Mouse (Mus musculus): Measurements from ENCODE around the gene Nectin3. TPM values are rescaled to one million over a fixed set of nuclear protein-coding genes. Genes with fewer than 3 reads are reported as not detected.

Nectin3 gene
- polyA plus RNA-seq, 1 experiment from 2014 or later: 59.0 TPM

GRCm38 (mm10) chr16:46451421-46451820 is 46.9 kb downstream of the Nectin3 start:
- no peaks in the 10 kb centered on the region for H3K27me3 ChIP-seq (ENCODE audit: control insufficient read depth, insufficient read depth, low read length)
- H3K4me2 ChIP-seq: no peak overlapping the region
- WGBS: 92% methylated on average over 3 of the region's 3 CpGs
- no peaks in the 10 kb centered on the region for H3K4me1 ChIP-seq (ENCODE audit: control insufficient read depth, insufficient read depth, low read length)
- H3K9me3 ChIP-seq (ENCODE audit: control insufficient read depth, low read length): no peaks in the 10 kb centered on the region
- no peak overlapping the region for H3K9ac ChIP-seq (ENCODE audit: low read length)
- DNase-seq (ENCODE audit: low spot score, missing footprints): no peak
- no peak for ATAC-seq (ENCODE audit: low FRiP score)
- no peak overlapping the region for H3K27ac ChIP-seq (ENCODE audit: low read depth, low read length)
- H3K4me3 ChIP-seq (ENCODE audit: low read depth, low read length): no peak overlapping the region
- peaks cover 8% of the 10 kb centered on the region; the same call in 1 of the 2 replicates for H3K36me3 ChIP-seq (ENCODE audit: control insufficient read depth, insufficient read depth, low read length)

GRCm38 (mm10) chr16:46449013-46449412 is 49.3 kb downstream of the Nectin3 start:
- Histone ChIP-seq H3K27me3 (ENCODE audit: control insufficient read depth, insufficient read depth, low read length) (no peaks in the 10 kb centered on the region), H3K9ac (ENCODE audit: low read length) (no peak overlapping the region), H3K4me2 (no peak overlapping the region), H3K9me3 (ENCODE audit: control insufficient read depth, low read length) (no peaks in the 10 kb centered on the region), H3K27ac (ENCODE audit: low read depth, low read length) (no peak overlapping the region), H3K4me3 (ENCODE audit: low read depth, low read length) (no peak overlapping the region), H3K4me1 (ENCODE audit: control insufficient read depth, insufficient read depth, low read length) (no peaks in the 10 kb centered on the region), H3K36me3 (ENCODE audit: control insufficient read depth, insufficient read depth, low read length) (peaks cover 3% of the 10 kb centered on the region; the same call in 1 of the 2 replicates)
- ATAC-seq (ENCODE audit: low FRiP score): no peak
- 91% methylated on average over 6 of the region's 6 CpGs for WGBS
- DNase-seq (ENCODE audit: low spot score, missing footprints): no peak

GRCm38 (mm10) chr16:46431317-46431716 is 67.0 kb downstream of the Nectin3 start:
- Histone ChIP-seq H3K27ac (ENCODE audit: low read depth, low read length) (no peak overlapping the region), H3K9ac (ENCODE audit: low read length) (no peak overlapping the region), H3K4me2 (no peak overlapping the region), H3K4me1 (ENCODE audit: control insufficient read depth, insufficient read depth, low read length) (no peaks in the 10 kb centered on the region), H3K27me3 (ENCODE audit: control insufficient read depth, insufficient read depth, low read length) (no peaks in the 10 kb centered on the region), H3K9me3 (ENCODE audit: control insufficient read depth, low read length) (no peaks in the 10 kb centered on the region), H3K36me3 (ENCODE audit: control insufficient read depth, insufficient read depth, low read length) (no peaks in the 10 kb centered on the region), H3K4me3 (ENCODE audit: low read depth, low read length) (no peak overlapping the region)
- DNase-seq (ENCODE audit: low spot score, missing footprints): no peak
- peak; percentile 40 for ATAC-seq (ENCODE audit: low FRiP score)
- WGBS: 55% methylated on average over 5 of the region's 5 CpGs

GRCm38 (mm10) chr16:46416177-46416576 is 82.1 kb downstream of the Nectin3 start:
- peaks cover 2% of the 10 kb centered on the region; the same call in 1 of the 2 replicates for H3K36me3 ChIP-seq (ENCODE audit: control insufficient read depth, insufficient read depth, low read length)
- no peak overlapping the region for H3K4me3 ChIP-seq (ENCODE audit: low read depth, low read length)
- no peak for DNase-seq (ENCODE audit: low spot score, missing footprints)
- no peak for ATAC-seq (ENCODE audit: low FRiP score)
- no peak overlapping the region for H3K27ac ChIP-seq (ENCODE audit: low read depth, low read length)
- H3K4me2 ChIP-seq: no peak overlapping the region
- H3K4me1 ChIP-seq (ENCODE audit: control insufficient read depth, insufficient read depth, low read length): no peaks in the 10 kb centered on the region
- no peaks in the 10 kb centered on the region for H3K27me3 ChIP-seq (ENCODE audit: control insufficient read depth, insufficient read depth, low read length)
- no peaks in the 10 kb centered on the region for H3K9me3 ChIP-seq (ENCODE audit: control insufficient read depth, low read length)
- 88% methylated on average over 3 of the region's 3 CpGs for WGBS
- no peak overlapping the region for H3K9ac ChIP-seq (ENCODE audit: low read length)

- no peak overlapping the region for H3K4me2 ChIP-seq
- H3K4me1 ChIP-seq (ENCODE audit: control insufficient read depth, insufficient read depth, low read length): no peaks in the 10 kb centered on the region
- H3K27ac ChIP-seq (ENCODE audit: low read depth, low read length): no peak overlapping the region
- H3K36me3 ChIP-seq (ENCODE audit: control insufficient read depth, insufficient read depth, low read length): no peaks in the 10 kb centered on the region
- H3K27me3 ChIP-seq (ENCODE audit: control insufficient read depth, insufficient read depth, low read length): no peaks in the 10 kb centered on the region
- no peak for DNase-seq (ENCODE audit: low spot score, missing footprints)
- no peak overlapping the region for H3K4me3 ChIP-seq (ENCODE audit: low read depth, low read length)
- no peaks in the 10 kb centered on the region for H3K9me3 ChIP-seq (ENCODE audit: control insufficient read depth, low read length)
- WGBS: 49% methylated on average over 3 of the region's 3 CpGs
- H3K9ac ChIP-seq (ENCODE audit: low read length): no peak overlapping the region
- ATAC-seq (ENCODE audit: low FRiP score): no peak
These were observed 87.6 kb downstream of the Nectin3 start for GRCm38 (mm10) chr16:46410739-46411057.

- no peak overlapping the region for H3K4me2 ChIP-seq
- no peak overlapping the region for H3K9ac ChIP-seq (ENCODE audit: low read length)
- WGBS: 80% methylated on average over 6 of the region's 6 CpGs
- H3K36me3 ChIP-seq (ENCODE audit: control insufficient read depth, insufficient read depth, low read length): no peaks in the 10 kb centered on the region
- H3K27ac ChIP-seq (ENCODE audit: low read depth, low read length): no peak overlapping the region
- ATAC-seq (ENCODE audit: low FRiP score) (no peak), DNase-seq (ENCODE audit: low spot score, missing footprints) (no peak)
- H3K4me3 ChIP-seq (ENCODE audit: low read depth, low read length): no peak overlapping the region
- H3K4me1 ChIP-seq (ENCODE audit: control insufficient read depth, insufficient read depth, low read length): no peaks in the 10 kb centered on the region
- no peaks in the 10 kb centered on the region for H3K9me3 ChIP-seq (ENCODE audit: control insufficient read depth, low read length)
- no peaks in the 10 kb centered on the region for H3K27me3 ChIP-seq (ENCODE audit: control insufficient read depth, insufficient read depth, low read length)
These were observed 88.1 kb downstream of the Nectin3 start for GRCm38 (mm10) chr16:46410053-46410738.

GRCm38 (mm10) chr16:46407997-46408396 is 90.3 kb downstream of the Nectin3 start:
- H3K4me1 ChIP-seq (ENCODE audit: control insufficient read depth, insufficient read depth, low read length): no peaks in the 10 kb centered on the region
- H3K27ac ChIP-seq (ENCODE audit: low read depth, low read length): no peak overlapping the region
- H3K9ac ChIP-seq (ENCODE audit: low read length): no peak overlapping the region
- H3K27me3 ChIP-seq (ENCODE audit: control insufficient read depth, insufficient read depth, low read length): no peaks in the 10 kb centered on the region
- H3K9me3 ChIP-seq (ENCODE audit: control insufficient read depth, low read length): no peaks in the 10 kb centered on the region
- no peak overlapping the region for H3K4me2 ChIP-seq
- WGBS: 96% methylated on average over 15 of the region's 15 CpGs
- DNase-seq (ENCODE audit: low spot score, missing footprints) (no peak), ATAC-seq (ENCODE audit: low FRiP score) (no peak)
- no peaks in the 10 kb centered on the region for H3K36me3 ChIP-seq (ENCODE audit: control insufficient read depth, insufficient read depth, low read length)
- no peak overlapping the region for H3K4me3 ChIP-seq (ENCODE audit: low read depth, low read length)

GRCm38 (mm10) chr16:46406844-46407639 is 91.3 kb downstream of the Nectin3 start:
- Histone ChIP-seq H3K27ac (ENCODE audit: low read depth, low read length) (no peak overlapping the region), H3K9me3 (ENCODE audit: control insufficient read depth, low read length) (no peaks in the 10 kb centered on the region), H3K4me2 (no peak overlapping the region), H3K27me3 (ENCODE audit: control insufficient read depth, insufficient read depth, low read length) (no peaks in the 10 kb centered on the region), H3K4me3 (ENCODE audit: low read depth, low read length) (no peak overlapping the region), H3K36me3 (ENCODE audit: control insufficient read depth, insufficient read depth, low read length) (no peaks in the 10 kb centered on the region), H3K4me1 (ENCODE audit: control insufficient read depth, insufficient read depth, low read length) (no peaks in the 10 kb centered on the region), H3K9ac (ENCODE audit: low read length) (no peak overlapping the region)
- no peak for DNase-seq (ENCODE audit: low spot score, missing footprints)
- no peak for ATAC-seq (ENCODE audit: low FRiP score)
- WGBS: 90% methylated on average over 7 of the region's 7 CpGs

GRCm38 (mm10) chr16:46397945-46398344 is 100.4 kb downstream of the Nectin3 start:
- WGBS: 91% methylated on average over 4 of the region's 4 CpGs
- Histone ChIP-seq H3K4me1 (ENCODE audit: control insufficient read depth, insufficient read depth, low read length) (no peaks in the 10 kb centered on the region), H3K36me3 (ENCODE audit: control insufficient read depth, insufficient read depth, low read length) (0 out of 2 replicates have a peak, but pooled peaks cover 3% of the 10 kb centered on the region), H3K9ac (ENCODE audit: low read length) (no peak overlapping the region), H3K4me2 (no peak overlapping the region), H3K27ac (ENCODE audit: low read depth, low read length) (no peak overlapping the region), H3K9me3 (ENCODE audit: control insufficient read depth, low read length) (no peaks in the 10 kb centered on the region), H3K27me3 (ENCODE audit: control insufficient read depth, insufficient read depth, low read length) (no peaks in the 10 kb centered on the region), H3K4me3 (ENCODE audit: low read depth, low read length) (no peak overlapping the region)
- DNase-seq (ENCODE audit: low spot score, missing footprints) (no peak), ATAC-seq (ENCODE audit: low FRiP score) (no peak)
